Mouse (Mus musculus): Measurements from ENCODE around the gene Btbd3. TPM values are rescaled to one million over a fixed set of nuclear protein-coding genes. Genes with fewer than 3 reads are reported as not detected.

Btbd3 gene
- polyA plus RNA-seq, 1 experiment, result 1.6 TPM

- H3K4me1 ChIP-seq (ENCODE audit: control insufficient read depth, insufficient read depth, low read length), result no peaks in the 10 kb centered on the region
- H3K4me3 ChIP-seq (ENCODE audit: control insufficient read depth, low read depth, low read length), result no peak overlapping the region
- no peak overlapping the region for H3K27ac ChIP-seq (ENCODE audit: control insufficient read depth, insufficient read depth, low read depth, low read length)
- TF ChIP-seq CTCF (IDR thresholded peaks at IDR 0.05; ENCODE audit: control insufficient read depth, insufficient read depth, insufficient replicate concordance, low read depth, low read length) (no peak), POLR2A (IDR thresholded peaks at IDR 0.05; ENCODE audit: control insufficient read depth, low read depth, low read length) (no peak)
- no peaks in the 10 kb centered on the region for H3K27me3 ChIP-seq (ENCODE audit: control insufficient read depth, insufficient read depth, low read length)
- H3K36me3 ChIP-seq (ENCODE audit: control insufficient read depth, insufficient read depth, low read length), result no peaks in the 10 kb centered on the region
Observed at GRCm38 (mm10) chr2:138531160-138531967, 275.0 kb downstream of the Btbd3 start.

- no peak overlapping the region for H3K27ac ChIP-seq (ENCODE audit: control insufficient read depth, insufficient read depth, low read depth, low read length)
- no peaks in the 10 kb centered on the region for H3K27me3 ChIP-seq (ENCODE audit: control insufficient read depth, insufficient read depth, low read length)
- TF ChIP-seq CTCF (IDR thresholded peaks at IDR 0.05; ENCODE audit: control insufficient read depth, insufficient read depth, insufficient replicate concordance, low read depth, low read length) (no peak), POLR2A (IDR thresholded peaks at IDR 0.05; ENCODE audit: control insufficient read depth, low read depth, low read length) (no peak)
- H3K36me3 ChIP-seq (ENCODE audit: control insufficient read depth, insufficient read depth, low read length), result no peaks in the 10 kb centered on the region
- no peaks in the 10 kb centered on the region for H3K4me1 ChIP-seq (ENCODE audit: control insufficient read depth, insufficient read depth, low read length)
- no peak overlapping the region for H3K4me3 ChIP-seq (ENCODE audit: control insufficient read depth, low read depth, low read length)
Observed at GRCm38 (mm10) chr2:138531992-138532391, 275.6 kb downstream of the Btbd3 start.

- TF ChIP-seq POLR2A (IDR thresholded peaks at IDR 0.05; ENCODE audit: control insufficient read depth, low read depth, low read length) (no peak), CTCF (IDR thresholded peaks at IDR 0.05; ENCODE audit: control insufficient read depth, insufficient read depth, insufficient replicate concordance, low read depth, low read length) (no peak)
- no peak overlapping the region for H3K27ac ChIP-seq (ENCODE audit: control insufficient read depth, insufficient read depth, low read depth, low read length)
- no peaks in the 10 kb centered on the region for H3K4me1 ChIP-seq (ENCODE audit: control insufficient read depth, insufficient read depth, low read length)
- H3K36me3 ChIP-seq (ENCODE audit: control insufficient read depth, insufficient read depth, low read length), result no peaks in the 10 kb centered on the region
- H3K4me3 ChIP-seq (ENCODE audit: control insufficient read depth, low read depth, low read length), result no peak overlapping the region
- H3K27me3 ChIP-seq (ENCODE audit: control insufficient read depth, insufficient read depth, low read length), result no peaks in the 10 kb centered on the region
Observed at GRCm38 (mm10) chr2:138539655-138540054, 283.3 kb downstream of the Btbd3 start.

- Histone ChIP-seq H3K27ac (ENCODE audit: control insufficient read depth, insufficient read depth, low read depth, low read length) (no peak overlapping the region), H3K27me3 (ENCODE audit: control insufficient read depth, insufficient read depth, low read length) (no peaks in the 10 kb centered on the region), H3K4me1 (ENCODE audit: control insufficient read depth, insufficient read depth, low read length) (no peaks in the 10 kb centered on the region), H3K4me3 (ENCODE audit: control insufficient read depth, low read depth, low read length) (no peak overlapping the region), H3K36me3 (ENCODE audit: control insufficient read depth, insufficient read depth, low read length) (no peaks in the 10 kb centered on the region)
- TF ChIP-seq POLR2A (IDR thresholded peaks at IDR 0.05; ENCODE audit: control insufficient read depth, low read depth, low read length) (no peak), CTCF (IDR thresholded peaks at IDR 0.05; ENCODE audit: control insufficient read depth, insufficient read depth, insufficient replicate concordance, low read depth, low read length) (no peak)
Observed at GRCm38 (mm10) chr2:138548990-138549389, 292.6 kb downstream of the Btbd3 start.

GRCm38 (mm10) chr2:138551516-138551915 lies 295.2 kb downstream of the Btbd3 start:
- Histone ChIP-seq H3K4me3 (ENCODE audit: control insufficient read depth, low read depth, low read length) (no peak overlapping the region), H3K4me1 (ENCODE audit: control insufficient read depth, insufficient read depth, low read length) (no peaks in the 10 kb centered on the region), H3K27ac (ENCODE audit: control insufficient read depth, insufficient read depth, low read depth, low read length) (no peak overlapping the region), H3K36me3 (ENCODE audit: control insufficient read depth, insufficient read depth, low read length) (no peaks in the 10 kb centered on the region), H3K27me3 (ENCODE audit: control insufficient read depth, insufficient read depth, low read length) (no peaks in the 10 kb centered on the region)
- no peak for TF ChIP-seq CTCF (IDR thresholded peaks at IDR 0.05; ENCODE audit: control insufficient read depth, insufficient read depth, insufficient replicate concordance, low read depth, low read length)

GRCm38 (mm10) chr2:138555106-138555862 lies 298.9 kb downstream of the Btbd3 start:
- Histone ChIP-seq H3K27ac (ENCODE audit: control insufficient read depth, insufficient read depth, low read depth, low read length) (no peak overlapping the region), H3K27me3 (ENCODE audit: control insufficient read depth, insufficient read depth, low read length) (no peaks in the 10 kb centered on the region), H3K4me1 (ENCODE audit: control insufficient read depth, insufficient read depth, low read length) (no peaks in the 10 kb centered on the region), H3K4me3 (ENCODE audit: control insufficient read depth, low read depth, low read length) (no peak overlapping the region), H3K36me3 (ENCODE audit: control insufficient read depth, insufficient read depth, low read length) (no peaks in the 10 kb centered on the region)
- TF ChIP-seq CTCF (IDR thresholded peaks at IDR 0.05; ENCODE audit: control insufficient read depth, insufficient read depth, insufficient replicate concordance, low read depth, low read length) (no peak), POLR2A (IDR thresholded peaks at IDR 0.05; ENCODE audit: control insufficient read depth, low read depth, low read length) (no peak)

GRCm38 (mm10) chr2:138585930-138586329 lies 329.6 kb downstream of the Btbd3 start:
- TF ChIP-seq CTCF (IDR thresholded peaks at IDR 0.05; ENCODE audit: control insufficient read depth, insufficient read depth, insufficient replicate concordance, low read depth, low read length), result no peak
- no peak for TF ChIP-seq POLR2A (IDR thresholded peaks at IDR 0.05; ENCODE audit: control insufficient read depth, low read depth, low read length)
- Histone ChIP-seq H3K27ac (ENCODE audit: control insufficient read depth, insufficient read depth, low read depth, low read length) (no peak overlapping the region), H3K4me1 (ENCODE audit: control insufficient read depth, insufficient read depth, low read length) (no peaks in the 10 kb centered on the region), H3K27me3 (ENCODE audit: control insufficient read depth, insufficient read depth, low read length) (no peaks in the 10 kb centered on the region), H3K36me3 (ENCODE audit: control insufficient read depth, insufficient read depth, low read length) (no peaks in the 10 kb centered on the region), H3K4me3 (ENCODE audit: control insufficient read depth, low read depth, low read length) (no peak overlapping the region)
